20 mouse cellular contexts compared by ENCODE assay signal in genomic region chr9:118003218-118003886, GRCm38 (mm10).
"Had no signal": no experiment of that assay in that cellular context is flagged by ENCODE, and none has a peak within 500 bp of the region (broad histone marks: within the 10 kb centered on the region; RNA-seq: fewer than 3 reads in every experiment).

No protein-coding gene starts in this region.

- H3K4me1 ChIP-seq: limb, embryonic 10.5 days; limb, embryonic 13.5 days; liver, embryonic 12.5 days; liver, embryonic 15.5 days; megakaryocyte, embryonic 14.5 days; midbrain, embryonic 10.5 days; midbrain, embryonic 13.5 days had no signal

- DNase-seq: kidney, postnatal 25 days; layer of hippocampus, adult 9-11 months; liver; lung, adult 18-20 months; lung, postnatal 14 days; right cerebral cortex, postnatal 4 days; thymus, adult 2 months; thymus, postnatal 14 days; thymus, postnatal 4 days had no signal

- H3K4me3 ChIP-seq: layer of hippocampus, adult 2 months; limb, embryonic 10.5 days; limb, embryonic 13.5 days; liver, embryonic 12.5 days; liver, embryonic 15.5 days; megakaryocyte, embryonic 14.5 days; midbrain, embryonic 10.5 days; midbrain, embryonic 13.5 days had no signal

- H3K36me3 ChIP-seq: limb, embryonic 10.5 days; limb, embryonic 13.5 days; liver, embryonic 12.5 days; liver, embryonic 15.5 days; midbrain, embryonic 10.5 days; midbrain, embryonic 13.5 days had no signal

- H3K9ac ChIP-seq: limb, embryonic 13.5 days; liver, embryonic 12.5 days; liver, embryonic 15.5 days; midbrain, embryonic 13.5 days had no signal

- H3K4me2 ChIP-seq: limb, embryonic 13.5 days; liver, embryonic 12.5 days; liver, embryonic 15.5 days; midbrain, embryonic 13.5 days had no signal

- ATAC-seq: liver, embryonic 12.5 days; midbrain, embryonic 13.5 days; midbrain, embryonic 16.5 days had no signal

- H3K27me3 ChIP-seq: limb, embryonic 13.5 days; liver, embryonic 12.5 days; liver, embryonic 15.5 days; megakaryocyte, embryonic 14.5 days; midbrain, embryonic 13.5 days had no signal

- H3K9me3 ChIP-seq: limb, embryonic 10.5 days; limb, embryonic 13.5 days; liver, embryonic 12.5 days; liver, embryonic 15.5 days; megakaryocyte, embryonic 14.5 days; midbrain, embryonic 10.5 days; midbrain, embryonic 13.5 days had no signal

- H3K27ac ChIP-seq: kidney, postnatal 0 days; layer of hippocampus, adult 2 months; limb, embryonic 10.5 days; limb, embryonic 13.5 days; liver, embryonic 12.5 days; liver, embryonic 15.5 days; midbrain, embryonic 10.5 days; midbrain, embryonic 13.5 days; stomach, postnatal 0 days had no signal
